Mouse (Mus musculus) liver, embryonic 14.5 days (tissue): Measurements from ENCODE around the gene Stx11. TPM values are rescaled to one million over a fixed set of nuclear protein-coding genes. Genes with fewer than 3 reads are reported as not detected.

Experiments
- ATAC-seq: fragments of 200-750 bp; cut with Nextera tagmentation; 2 replicates; pipeline ENCODE4 v1.8.0; 2017; ENCODE audit warnings: moderate number of reproducible peaks, mild to moderate bottlenecking, moderate library complexity; ENCODE audit not compliant: insufficient read depth
- DNase-seq, 3 experiments: peaks; one replicate each; pipeline ENCODE4 v3.0.0-alpha.2; 2012 to 2013; ENCODE audit warnings: low read depth in 3 of 3, low spot score in 3 of 3
- H3K27ac ChIP-seq: fragments of 300-500 bp; sonication (generic); 2 replicates; pipeline ENCODE4 v1.5.1; 2014; ENCODE audit warnings: moderate library complexity, mild to moderate bottlenecking, control low read depth, inconsistent platforms
- H3K27me3 ChIP-seq: fragments of 300-500 bp; sonication (generic); 2 replicates; pipeline ENCODE4 v1.6.1; 2014; ENCODE audit warnings: mild to moderate bottlenecking, low read length, moderate library complexity; ENCODE audit not compliant: control insufficient read depth, insufficient read depth
- H3K36me3 ChIP-seq: fragments of 300-500 bp; sonication (generic); replicated peaks from 2 replicates; pipeline ENCODE4 v1.6.1; 2014; ENCODE audit warnings: low read depth; ENCODE audit not compliant: control insufficient read depth, insufficient read depth
- H3K4me1 ChIP-seq, 2 experiments: fragments of 200-500 bp in 1 of 2; fragments of 300-500 bp in 1 of 2; sonication (generic) in 1 of 2; replicated peaks; 2 replicates each; pipeline ENCODE4 v1.6.1; 2012 to 2014; ENCODE audit warnings: antibody characterized with exemption in 1 of 2, inconsistent platforms in 1 of 2, low read length in 1 of 2; ENCODE audit not compliant: control insufficient read depth in 2 of 2, insufficient read depth in 2 of 2
- H3K4me2 ChIP-seq: fragments of 300-500 bp; sonication (generic); 2 replicates; pipeline ENCODE4 v1.6.1; 2014; ENCODE audit warnings: low read depth, mild to moderate bottlenecking, control low read depth, moderate library complexity
- H3K4me3 ChIP-seq, 2 experiments: fragments of 200-500 bp in 1 of 2; fragments of 300-500 bp in 1 of 2; sonication (generic) in 1 of 2; 2 replicates each; pipeline ENCODE4 v1.5.1; 2012 to 2014; ENCODE audit warnings: low read depth in 2 of 2, low read length in 2 of 2, mild to moderate bottlenecking in 2 of 2, control low read depth in 1 of 2, inconsistent platforms in 1 of 2, moderate library complexity in 1 of 2; ENCODE audit not compliant: insufficient read depth in 1 of 2
- H3K9ac ChIP-seq: fragments of 300-500 bp; sonication (generic); replicated peaks from 2 replicates; pipeline ENCODE4 v1.6.1; 2014; ENCODE audit warnings: mild to moderate bottlenecking, control low read depth, moderate library complexity
- H3K9me3 ChIP-seq: fragments of 300-500 bp; sonication (generic); 2 replicates; pipeline ENCODE4 v1.6.1; 2016; ENCODE audit warnings: low read length, mixed read lengths; ENCODE audit not compliant: control insufficient read depth
- CTCF ChIP-seq: IDR thresholded peaks from 2 replicates; pipeline ENCODE4 v1.5.1; 2016; ENCODE audit warnings: antibody characterized with exemption, low read depth, control low read depth
- EP300 ChIP-seq: IDR thresholded peaks from 2 replicates; pipeline ENCODE4 v1.6.1; 2016; ENCODE audit warnings: antibody characterized with exemption, low read depth
- WGBS: fragments of 180-500 bp; shearing (Covaris S2); extraction: QIAGEN DNeasy Blood & Tissue Kit; methylation state at CpG from one replicate; pipeline ENCODE4 v1.1.7; 2014; ENCODE audit not compliant: insufficient replicate concordance; 5-methylcytosine and 5-hydroxymethylcytosine counted together
- polyA plus RNA-seq, 2 experiments: library from polyadenylated mRNA; depleted of rRNA in 1 of 2; stranded (reverse) in 1 of 2; unstranded in 1 of 2; fragments of >200 nt; fragmentation: Nextera tagmentation in 1 of 2; extraction: Ambion mirVana in 1 of 2; gene quantifications; 2 replicates each; pipeline versions ENCODE4 v1.2.1 to v1.2.3; 2012 to 2014

The Stx11 gene
- 5.7 and 6.1 TPM in 2 replicates for polyA plus RNA-seq (2012; rRNA removed)
- polyA plus RNA-seq (2014; fragmentation: Nextera tagmentation; extraction: Ambion mirVana), result 12.3 and 13.1 TPM in 2 replicates

- ATAC-seq (peak; percentile 90), DNase-seq (peak; percentile 51 to 71 (median 57))
- Histone ChIP-seq H3K4me2 (peak within 1 kb of the TSS; percentile 94), H3K9me3 (no peaks in the 10 kb centered on the region), H3K9ac (peak within 1 kb of the TSS; percentile 90), H3K36me3 (no peaks in the 10 kb centered on the region), H3K27me3 (no peaks in the 10 kb centered on the region), H3K4me1 (peaks cover 14 to 25% of the 10 kb centered on the region in 2 experiments), H3K4me3 (peak within 1 kb of the TSS; percentile 77 to 95), H3K27ac (peak within 1 kb of the TSS; percentile 71)
- 3% methylated on average over 56 of the region's 56 CpGs for WGBS
- TF ChIP-seq EP300, result no peak
- TF ChIP-seq CTCF, result no peak
Observed at GRCm38 (mm10) chr10:12964151-12965075, at the start of gene Stx11. Gene Stx11, minus strand, starts transcription at chr10:12964298.

GRCm38 (mm10) chr10:13008737-13009121 lies 44.6 kb upstream of the Stx11 start:
- Histone ChIP-seq H3K27ac (no peak overlapping the region), H3K4me3 (peak overlapping the region; percentile 74 to 93), H3K9ac (peak overlapping the region; percentile 69), H3K9me3 (no peaks in the 10 kb centered on the region), H3K27me3 (no peaks in the 10 kb centered on the region), H3K4me1 (peaks cover 2 to 13% of the 10 kb centered on the region in 2 experiments; a peak in 3 of 4 replicates), H3K4me2 (peak overlapping the region; percentile 77), H3K36me3 (no peaks in the 10 kb centered on the region)
- TF ChIP-seq CTCF (no peak), EP300 (no peak)
- no peak for DNase-seq
- ATAC-seq, result peak; percentile 51
- WGBS, result 2% methylated on average over 29 of the region's 29 CpGs

GRCm38 (mm10) chr10:13007876-13008736 lies 44.0 kb upstream of the Stx11 start:
- Histone ChIP-seq H3K4me3 (peak overlapping the region; percentile 74 to 93), H3K9me3 (no peaks in the 10 kb centered on the region), H3K27me3 (no peaks in the 10 kb centered on the region), H3K4me2 (peak overlapping the region; percentile 77), H3K4me1 (peaks cover 2 to 13% of the 10 kb centered on the region in 2 experiments; a peak in 3 of 4 replicates), H3K36me3 (no peaks in the 10 kb centered on the region), H3K27ac (peak overlapping the region; percentile 32), H3K9ac (peak overlapping the region; percentile 69)
- DNase-seq (peak; percentile 94 to 95 (median 95)), ATAC-seq (peak; percentile 99)
- WGBS, result 3% methylated on average over 52 of the region's 52 CpGs
- no peak; the same call in 1 of the 2 replicates for TF ChIP-seq CTCF
- no peak for TF ChIP-seq EP300

- no peak within 1 kb of the TSS for H3K4me2 ChIP-seq
- TF ChIP-seq EP300 (no peak), CTCF (no peak)
- DNase-seq (no peak), ATAC-seq (no peak)
- H3K9me3 ChIP-seq, result no peaks in the 10 kb centered on the region
- no peak within 1 kb of the TSS for H3K27ac ChIP-seq
- H3K4me3 ChIP-seq, result no peak within 1 kb of the TSS
- H3K9ac ChIP-seq, result no peak within 1 kb of the TSS
- H3K4me1 ChIP-seq, result peaks cover 0 to 11% of the 10 kb centered on the region in 2 experiments; a peak in 2 of 4 replicates
- no peaks in the 10 kb centered on the region for H3K27me3 ChIP-seq
- 69% methylated on average over 3 of the region's 3 CpGs for WGBS
- H3K36me3 ChIP-seq, result no peaks in the 10 kb centered on the region
Observed at GRCm38 (mm10) chr10:13005043-13005442, 40.9 kb upstream of the Stx11 start, which contains the start of gene Sf3b5. Gene Sf3b5, plus strand, starts transcription at chr10:13005343.
